Mouse (Mus musculus) 3T3-L1 (cell line): Measurements from ENCODE around the gene Fbxo47.

ENCODE experiments used
- DNase-seq: peaks from one replicate; pipeline ENCODE4 v3.0.0-alpha.2; 2015; ENCODE audit warnings: low read depth, low spot score

Fbxo47 gene

GRCm38 (mm10) chr11:97883918-97884600 is at the start of gene Fbxo47:
Fbxo47 (minus strand) TSS chr11:97884154.
- DNase-seq, result peak; percentile 99

GRCm38 (mm10) chr11:97933553-97933952 is 49.6 kb upstream of the Fbxo47 start:
- no peak for DNase-seq

- no peak for DNase-seq
These were observed 45.0 kb upstream of the Fbxo47 start for GRCm38 (mm10) chr11:97928905-97929304.

- DNase-seq, result no peak
These were observed 40.3 kb upstream of the Fbxo47 start for GRCm38 (mm10) chr11:97924217-97924616.

- DNase-seq, result no peak
These were observed 39.7 kb upstream of the Fbxo47 start for GRCm38 (mm10) chr11:97923639-97924038.

- no peak for DNase-seq
These were observed 32.1 kb upstream of the Fbxo47 start for GRCm38 (mm10) chr11:97915974-97916503.

GRCm38 (mm10) chr11:97915471-97915870 is 31.5 kb upstream of the Fbxo47 start:
- DNase-seq, result no peak

- DNase-seq, result no peak
These were observed 29.2 kb upstream of the Fbxo47 start for GRCm38 (mm10) chr11:97913111-97913510.

- DNase-seq, result no peak
These were observed 24.8 kb upstream of the Fbxo47 start for GRCm38 (mm10) chr11:97908634-97909348.

- no peak for DNase-seq
These were observed 24.0 kb upstream of the Fbxo47 start for GRCm38 (mm10) chr11:97907935-97908334.

GRCm38 (mm10) chr11:97906905-97907304 is 23.0 kb upstream of the Fbxo47 start:
- no peak for DNase-seq

GRCm38 (mm10) chr11:97905941-97906340 is 22.0 kb upstream of the Fbxo47 start:
- DNase-seq, result no peak

GRCm38 (mm10) chr11:97905540-97905939 is 21.6 kb upstream of the Fbxo47 start:
- no peak for DNase-seq

- DNase-seq, result no peak
These were observed 20.8 kb upstream of the Fbxo47 start for GRCm38 (mm10) chr11:97904801-97905200.

GRCm38 (mm10) chr11:97901806-97902205 is 17.9 kb upstream of the Fbxo47 start:
- DNase-seq, result peak; percentile 62

- DNase-seq, result peak; percentile 95
These were observed 15.9 kb upstream of the Fbxo47 start for GRCm38 (mm10) chr11:97899822-97900221.

GRCm38 (mm10) chr11:97897568-97898185 is 13.7 kb upstream of the Fbxo47 start:
- DNase-seq, result no peak

GRCm38 (mm10) chr11:97896655-97897054 is 12.7 kb upstream of the Fbxo47 start:
- DNase-seq, result no peak

- no peak for DNase-seq
These were observed 7.9 kb upstream of the Fbxo47 start for GRCm38 (mm10) chr11:97891821-97892220.

- no peak for DNase-seq
These were observed 1.5 kb upstream of the Fbxo47 start for GRCm38 (mm10) chr11:97885296-97885915.

GRCm38 (mm10) chr11:97884601-97885185 is 739 bp upstream of the Fbxo47 start:
- DNase-seq, result no peak

- DNase-seq, result no peak
These were observed 424 bp downstream of the Fbxo47 start for GRCm38 (mm10) chr11:97883542-97883917.
